Mouse (Mus musculus) CH12.LX (cell line): Measurements from ENCODE around the gene Bhlhe40. TPM values are rescaled to one million over a fixed set of nuclear protein-coding genes. Genes with fewer than 3 reads are reported as not detected.

Experiments
- DNase-seq: peaks from one replicate; pipeline ENCODE4 v3.0.0-alpha.2; 2013; ENCODE audit errors: extremely low read depth
- H3K27ac ChIP-seq: 2 replicates; pipeline ENCODE4 v1.5.1; 2012; ENCODE audit warnings: low read depth, mild to moderate bottlenecking, control low read depth, moderate library complexity; ENCODE audit not compliant: insufficient read depth
- H3K27me3 ChIP-seq: replicated peaks from 2 replicates; pipeline ENCODE3; 2012; ENCODE audit warnings: inconsistent platforms
- H3K36me3 ChIP-seq, 2 experiments: replicated peaks in 1 of 2; 2 replicates each; pipeline versions ENCODE3 to v1.6.1; 2012; ENCODE audit warnings: inconsistent platforms in 1 of 2, low read length in 1 of 2, mild to moderate bottlenecking in 1 of 2, mixed read lengths in 1 of 2, moderate library complexity in 1 of 2; ENCODE audit not compliant: control insufficient read depth in 1 of 2, insufficient read depth in 1 of 2
- H3K4me1 ChIP-seq, 2 experiments: 2 replicates each; pipeline ENCODE4 v1.6.1; 2012; ENCODE audit warnings: inconsistent platforms in 1 of 2, moderate library complexity in 1 of 2; ENCODE audit not compliant: insufficient read depth in 2 of 2, control insufficient read depth in 1 of 2
- H3K4me2 ChIP-seq: 2 replicates; pipeline ENCODE4 v1.6.1; 2012; ENCODE audit warnings: low read depth, mild to moderate bottlenecking, control low read depth; ENCODE audit not compliant: poor library complexity, insufficient read depth, severe bottlenecking
- H3K4me3 ChIP-seq, 3 experiments: fragments of 150-350 bp in 1 of 3; sonication (generic) in 1 of 3; replicated peaks in 1 of 3; 2 replicates each; pipeline versions ENCODE3 to v1.5.1; 2011 to 2012; ENCODE audit warnings: low read depth in 2 of 3, low read length in 2 of 3, mild to moderate bottlenecking in 2 of 3, moderate library complexity in 2 of 3, control low read depth in 1 of 3, improper control_type of control experiment in 1 of 3, inconsistent platforms in 1 of 3, mixed read lengths in 1 of 3; ENCODE audit not compliant: poor library complexity in 1 of 3
- H3K79me2 ChIP-seq: replicated peaks from 2 replicates; pipeline ENCODE4 v1.6.1; 2012; ENCODE audit warnings: mild to moderate bottlenecking, moderate library complexity; ENCODE audit not compliant: control insufficient read depth, poor library complexity, insufficient read depth, severe bottlenecking; ENCODE audit errors: extremely low read depth
- H3K9ac ChIP-seq: 2 replicates; pipeline ENCODE4 v1.6.1; 2012; ENCODE audit warnings: low read depth, mild to moderate bottlenecking, control low read depth, moderate library complexity; ENCODE audit not compliant: insufficient read depth
- H3K9me3 ChIP-seq: replicated peaks from 2 replicates; pipeline ENCODE3; 2012; ENCODE audit warnings: low read length, inconsistent platforms, mixed read lengths
- BHLHE40 ChIP-seq: IDR thresholded peaks from 2 replicates; pipeline ENCODE4 v1.6.1; 2011; ENCODE audit warnings: mild to moderate bottlenecking, low read depth, low read length, improper control_type of control experiment
- CHD1 ChIP-seq: IDR thresholded peaks from 2 replicates; pipeline ENCODE4 v1.6.1; 2012; ENCODE audit warnings: low read depth, low read length, improper control_type of control experiment, inconsistent platforms
- CHD2 ChIP-seq: IDR thresholded peaks from 2 replicates; pipeline ENCODE4 v1.6.1; 2011; ENCODE audit warnings: low read length, improper control_type of control experiment
- CTCF ChIP-seq, 2 experiments: IDR thresholded peaks in 1 of 2; conservative IDR thresholded peaks in 1 of 2; 2 replicates each; pipeline ENCODE4 v1.5.1; 2011 to 2012; ENCODE audit warnings: low read depth in 2 of 2, low read length in 2 of 2, improper control_type of control experiment in 1 of 2, inconsistent platforms in 1 of 2, mild to moderate bottlenecking in 1 of 2, moderate library complexity in 1 of 2
- E2F4 ChIP-seq: IDR thresholded peaks from 2 replicates; pipeline ENCODE4 v1.6.1; 2011; ENCODE audit warnings: low read depth, low read length, improper control_type of control experiment; ENCODE audit not compliant: insufficient replicate concordance
- EP300 ChIP-seq: IDR thresholded peaks from 2 replicates; pipeline ENCODE4 v1.6.1; 2011; ENCODE audit warnings: low read length, improper control_type of control experiment
- ETS1 ChIP-seq: conservative IDR thresholded peaks from 2 replicates; pipeline ENCODE4 v1.6.1; 2012; ENCODE audit warnings: low read depth, mild to moderate bottlenecking, inconsistent platforms, low read length, improper control_type of control experiment, moderate library complexity
- GABPA ChIP-seq: IDR thresholded peaks from 2 replicates; pipeline ENCODE4 v1.6.1; 2012; ENCODE audit warnings: low read depth, low read length, improper control_type of control experiment, inconsistent platforms; ENCODE audit not compliant: insufficient replicate concordance
- IRF4 ChIP-seq: IDR thresholded peaks from 2 replicates; pipeline ENCODE4 v1.6.1; 2014; ENCODE audit warnings: low read depth, mild to moderate bottlenecking, inconsistent platforms, low read length, improper control_type of control experiment
- JUN ChIP-seq: IDR thresholded peaks from 2 replicates; pipeline ENCODE4 v1.6.1; 2011; ENCODE audit warnings: low read depth, mild to moderate bottlenecking, low read length, improper control_type of control experiment, moderate library complexity; ENCODE audit not compliant: insufficient read depth
- JUND ChIP-seq: conservative IDR thresholded peaks from 2 replicates; pipeline ENCODE4 v1.6.1; 2011; ENCODE audit warnings: low read depth, low read length, improper control_type of control experiment
- KAT2A ChIP-seq: IDR thresholded peaks from 2 replicates; pipeline ENCODE4 v1.6.1; 2012; ENCODE audit warnings: low read length, improper control_type of control experiment, inconsistent platforms; ENCODE audit not compliant: insufficient replicate concordance
- MAFK ChIP-seq: IDR thresholded peaks from 2 replicates; pipeline ENCODE4 v1.6.1; 2011; ENCODE audit warnings: low read length, improper control_type of control experiment; ENCODE audit not compliant: insufficient replicate concordance
- MAX ChIP-seq: IDR thresholded peaks from 2 replicates; pipeline ENCODE4 v1.6.1; 2011; ENCODE audit warnings: low read length, improper control_type of control experiment
- MAZ ChIP-seq: IDR thresholded peaks from 2 replicates; pipeline ENCODE4 v1.6.1; 2012; ENCODE audit warnings: low read depth, mild to moderate bottlenecking, inconsistent platforms, low read length, improper control_type of control experiment, moderate library complexity
- MEF2A ChIP-seq: IDR thresholded peaks from 2 replicates; pipeline ENCODE4 v1.6.1; 2014; ENCODE audit warnings: low read depth, mild to moderate bottlenecking, inconsistent platforms, low read length, improper control_type of control experiment, borderline replicate concordance
- MXI1 ChIP-seq: IDR thresholded peaks from 2 replicates; pipeline ENCODE4 v1.6.1; 2011; ENCODE audit warnings: mild to moderate bottlenecking, low read depth, low read length, improper control_type of control experiment
- MYC ChIP-seq: IDR thresholded peaks from 2 replicates; pipeline ENCODE4 v1.6.1; 2011; ENCODE audit warnings: low read depth, mild to moderate bottlenecking, improper control_type of control experiment, low read length
- NELFE ChIP-seq: IDR thresholded peaks from 2 replicates; pipeline ENCODE4 v1.6.1; 2011; ENCODE audit warnings: low read depth, low read length, improper control_type of control experiment
- PAX5 ChIP-seq: IDR thresholded peaks from 2 replicates; pipeline ENCODE4 v1.6.1; 2012; ENCODE audit warnings: low read length, inconsistent platforms, mixed read lengths
- POLR2A ChIP-seq: IDR thresholded peaks from 2 replicates; pipeline ENCODE4 v1.6.1; 2011; ENCODE audit warnings: low read depth, mild to moderate bottlenecking, improper control_type of control experiment, low read length
- POLR2AphosphoS2 ChIP-seq: IDR thresholded peaks from 2 replicates; pipeline ENCODE4 v1.6.1; 2011; ENCODE audit warnings: low read depth, low read length, improper control_type of control experiment
- RAD21 ChIP-seq: IDR thresholded peaks from 2 replicates; pipeline ENCODE4 v1.6.1; 2011; ENCODE audit warnings: low read depth, mild to moderate bottlenecking, low read length, improper control_type of control experiment, moderate library complexity
- SIN3A ChIP-seq: IDR thresholded peaks from 2 replicates; pipeline ENCODE4 v1.6.1; 2012; ENCODE audit warnings: low read length, improper control_type of control experiment, inconsistent platforms
- SMC3 ChIP-seq: IDR thresholded peaks from 2 replicates; pipeline ENCODE4 v1.6.1; 2011; ENCODE audit warnings: low read depth, low read length, improper control_type of control experiment
- TBP ChIP-seq: conservative IDR thresholded peaks from 2 replicates; pipeline ENCODE4 v1.6.1; 2011; ENCODE audit warnings: low read depth, low read length, improper control_type of control experiment
- TCF12 ChIP-seq: IDR thresholded peaks from 2 replicates; pipeline ENCODE4 v1.6.1; 2014; ENCODE audit warnings: low read depth, mild to moderate bottlenecking, inconsistent platforms, low read length, improper control_type of control experiment
- USF2 ChIP-seq: conservative IDR thresholded peaks from 2 replicates; pipeline ENCODE4 v1.6.1; 2011; ENCODE audit warnings: low read depth, low read length, improper control_type of control experiment
- ZC3H11A ChIP-seq: IDR thresholded peaks from 2 replicates; pipeline ENCODE4 v1.6.1; 2012; ENCODE audit warnings: low read depth, mild to moderate bottlenecking, inconsistent platforms, low read length, improper control_type of control experiment
- ZKSCAN1 ChIP-seq: IDR thresholded peaks from 2 replicates; pipeline ENCODE4 v1.6.1; 2012; ENCODE audit warnings: low read depth, inconsistent platforms, low read length, improper control_type of control experiment, borderline replicate concordance
- ZMIZ1 ChIP-seq: IDR thresholded peaks from 2 replicates; pipeline ENCODE4 v1.6.1; 2012; ENCODE audit warnings: low read depth, mild to moderate bottlenecking, inconsistent platforms, low read length, improper control_type of control experiment
- ZNF384 ChIP-seq: IDR thresholded peaks from 2 replicates; pipeline ENCODE4 v1.6.1; 2012; ENCODE audit warnings: low read depth, low read length, improper control_type of control experiment, inconsistent platforms
- dilution Hi-C: fragments of 300-500 bp; cut with MboI; formaldehyde crosslinking; loops from 2 replicates; pipeline ENCODE4 v1.14.3; 2020; ENCODE audit warnings: low sequenced_read_pairs; ENCODE audit not compliant: extremely low pct_unique_long_range_greater_than_20kb, extremely low pct_ligation_motif_present
- in situ Hi-C: fragments of 300-500 bp; cut with MboI; formaldehyde crosslinking; loops from 3 replicates; pipeline ENCODE4 v1.14.3; 2019; ENCODE audit warnings: low sequenced_read_pairs, low pct_ligation_motif_present, low pct_unique_long_range_greater_than_20kb, mixed read lengths
- polyA plus RNA-seq: library from polyadenylated mRNA; unstranded; fragments of >175 nt; gene quantifications from 2 replicates; pipeline ENCODE4 v1.2.1, GENCODE M21; 2012; ENCODE audit warnings: low read depth; ENCODE audit not compliant: insufficient read length
- total RNA-seq, 2 experiments: library from RNA; depleted of rRNA; stranded (reverse); fragments of 300-350 nt in 1 of 2; fragments of >200 nt in 1 of 2; gene quantifications; 2 replicates each; pipeline ENCODE4 v1.2.3; 2012 to 2014

Bhlhe40 gene
- total and polyA plus RNA-seq, 3 experiments: 55.4 to 130 (median 117) TPM

DNA sequence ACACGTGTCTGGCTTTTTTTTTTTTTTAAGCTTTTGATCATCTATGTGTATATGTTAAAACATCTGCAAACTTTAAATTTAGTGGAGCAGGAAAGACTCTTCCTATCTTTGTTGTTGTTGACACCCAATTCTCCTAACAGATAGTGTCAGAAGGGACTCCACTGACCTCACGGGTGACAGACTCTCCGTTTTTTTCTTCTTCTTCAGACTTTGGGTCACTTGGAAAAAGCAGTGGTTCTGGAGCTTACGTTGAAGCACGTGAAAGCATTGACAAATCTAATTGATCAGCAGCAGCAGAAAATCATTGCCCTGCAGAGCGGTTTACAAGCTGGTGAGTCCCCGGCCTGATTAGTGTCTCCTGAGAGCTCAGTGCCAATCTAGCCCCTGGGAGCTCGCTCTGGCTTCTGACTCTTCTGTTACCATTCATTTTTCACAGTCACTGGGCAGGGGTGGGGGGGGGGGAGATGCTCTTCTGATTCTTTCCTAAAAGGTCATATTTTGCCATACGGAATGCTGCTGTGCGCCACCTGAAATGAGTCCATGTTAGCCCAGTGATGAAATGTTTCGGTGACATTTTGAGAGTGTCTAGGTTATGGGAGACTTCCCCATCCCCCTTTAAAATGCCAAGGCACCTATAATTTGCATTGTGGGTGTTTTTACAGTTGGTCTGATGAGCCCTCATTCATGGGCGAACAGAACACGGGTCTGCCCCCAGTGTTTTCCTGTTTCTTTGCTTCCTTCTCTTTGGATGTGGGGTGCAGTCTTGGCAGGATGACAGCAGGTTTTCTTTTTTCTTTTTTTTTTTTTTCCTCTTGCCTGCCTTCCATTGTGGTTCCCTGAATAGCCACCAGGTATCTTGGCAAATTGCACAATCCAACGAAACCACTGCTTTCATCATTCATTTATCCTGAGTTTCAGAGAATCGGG, 2.1 kb downstream of the Bhlhe40 start:
- dilution Hi-C loops (no loop called here), in situ Hi-C loops (loop anchor here (5.0 kb wide), 1 partner anchor 110 kb away; no protein-coding TSS in a partner anchor)
- no peaks in the 10 kb centered on the region for H3K9me3 ChIP-seq
- peak overlapping the region; percentile 89 for H3K4me2 ChIP-seq
- peak overlapping the region; percentile 81; the same call in 1 of the 2 replicates for H3K27ac ChIP-seq
- peak overlapping the region; percentile 63 to 99 (median 95) for H3K4me3 ChIP-seq
- H3K27me3 ChIP-seq: no peaks in the 10 kb centered on the region
- H3K4me1 ChIP-seq: peaks cover 3 to 40% of the 10 kb centered on the region in 2 experiments; a peak in 2 of 4 replicates
- peaks cover 53% of the 10 kb centered on the region for H3K79me2 ChIP-seq
- H3K9ac ChIP-seq: peak overlapping the region; percentile 97
- DNase-seq: peak; percentile 71
- TF ChIP-seq CTCF (conservative IDR thresholded peaks at IDR 0.05 in 1 of 2, IDR thresholded peaks at IDR 0.05 in 1 of 2; ENCODE audit: low read depth in 2 of 2, low read length in 2 of 2): no peak
- peak; percentile 63; the same call in 1 of the 2 replicates for TF ChIP-seq TCF12
- TF ChIP-seq ETS1: peak; percentile 46
- 0 out of 2 replicates have a peak, but pooled peaks have one; percentile 37 for TF ChIP-seq MAX
- TF ChIP-seq JUND: no peak
- no peak for TF ChIP-seq GABPA
- TF ChIP-seq NELFE: peak; percentile 34; the same call in 1 of the 2 replicates
- peak; percentile 69; the same call in 1 of the 2 replicates for TF ChIP-seq SIN3A
- peak; percentile 70 for TF ChIP-seq CHD2
- TF ChIP-seq JUN: no peak
- peak; percentile 55 for TF ChIP-seq ZNF384
- TF ChIP-seq MAZ: peak; percentile 67; the same call in 1 of the 2 replicates
- TF ChIP-seq ZMIZ1: peak; percentile 89
- peak; percentile 48; the same call in 1 of the 2 replicates for TF ChIP-seq IRF4
- no peak for TF ChIP-seq RAD21
- peak; percentile 23 for TF ChIP-seq POLR2A
- 0 out of 2 replicates have a peak, but pooled peaks have one; percentile 11 for TF ChIP-seq KAT2A
- TF ChIP-seq ZC3H11A: no peak
- peak; percentile 33; the same call in 1 of the 2 replicates for TF ChIP-seq MAFK
- TF ChIP-seq SMC3: 0 out of 2 replicates have a peak, but pooled peaks have one; percentile 17
- peak; percentile 91 for TF ChIP-seq TBP
- no peak for TF ChIP-seq E2F4
- TF ChIP-seq BHLHE40: peak; percentile 52
- TF ChIP-seq MXI1: peak; percentile 32; the same call in 1 of the 2 replicates
- no peak for TF ChIP-seq PAX5
- no peak for TF ChIP-seq USF2
- TF ChIP-seq POLR2AphosphoS2: no peak
- TF ChIP-seq ZKSCAN1: no peak
- TF ChIP-seq EP300: peak; percentile 46
- TF ChIP-seq MYC: 0 out of 2 replicates have a peak, but pooled peaks have one; percentile 60
- no peak; the same call in 1 of the 2 replicates for TF ChIP-seq CHD1
- TF ChIP-seq MEF2A: no peak
- H3K36me3 ChIP-seq: peaks cover 29 to 43% of the 10 kb centered on the region in 2 experiments
